Mouse (Mus musculus): ENCODE results near the gene Osbpl6. TPM values are rescaled to one million over a fixed set of nuclear protein-coding genes. Genes with fewer than 3 reads are reported as not detected.
"Not testable (repeated sequence)": the region's sequence is repeated elsewhere in the genome, so short reads cannot be mapped to it uniquely, and the experiment has no call there.

Gene Osbpl6
- polyA plus RNA-seq, 2 experiments, result 8.9 to 11.5 TPM

DNA sequence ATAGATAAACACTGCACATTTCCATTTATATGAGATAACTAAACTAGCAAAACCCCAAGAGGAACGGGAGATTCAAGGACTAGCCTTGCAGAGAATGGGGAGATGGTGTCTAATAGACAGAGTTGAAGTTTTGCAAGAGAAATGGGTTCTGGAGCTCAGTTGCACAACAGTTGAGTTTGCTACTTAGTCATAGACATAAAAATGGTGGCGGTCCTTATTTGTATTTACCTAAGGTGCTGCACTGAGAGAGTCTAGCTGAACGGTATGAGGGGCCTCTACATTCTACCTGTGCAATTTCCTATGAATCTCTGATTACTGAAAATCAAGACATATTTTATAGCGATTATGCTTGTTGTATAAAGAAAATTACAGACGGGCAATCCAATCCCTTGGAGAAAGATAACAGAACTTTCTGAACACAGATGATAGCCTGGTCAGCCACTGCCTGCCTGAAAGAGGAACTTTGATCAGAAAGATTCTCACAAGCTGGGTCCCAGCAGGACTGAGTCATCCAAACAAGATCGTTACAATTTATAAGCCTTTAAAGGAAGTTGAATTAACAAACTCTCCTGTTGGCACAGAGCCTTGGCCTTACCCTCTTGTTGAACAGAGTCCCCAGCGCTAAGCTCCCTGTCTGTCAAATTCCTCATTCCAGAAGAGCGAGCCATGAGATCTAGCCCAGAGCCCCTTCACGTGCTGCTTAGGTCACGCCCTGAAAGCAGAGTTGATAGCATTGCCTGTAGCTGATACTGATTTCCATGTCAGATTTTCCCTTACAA is 204.2 kb downstream of the Osbpl6 start:
- Histone ChIP-seq H3K27me3 (ENCODE audit: control insufficient read depth, insufficient read depth, low read length) (no peaks in the 10 kb centered on the region), H3K4me3 (replicated peaks; ENCODE audit: low read length) (no peak overlapping the region), H3K4me1 (ENCODE audit: control insufficient read depth, insufficient read depth, low read length) (no peaks in the 10 kb centered on the region), H3K9ac (ENCODE audit: low read depth, low read length, severe bottlenecking) (no peak overlapping the region), H3K36me3 (ENCODE audit: control insufficient read depth, insufficient read depth, low read length) (no peaks in the 10 kb centered on the region), H3K9me3 (ENCODE audit: control insufficient read depth, low read length) (no peaks in the 10 kb centered on the region), H3K27ac (replicated peaks; ENCODE audit: low read depth, low read length) (no peak overlapping the region), H3K4me2 (replicated peaks; ENCODE audit: low read depth, low read length, severe bottlenecking) (no peak overlapping the region)
- no peak for TF ChIP-seq POLR2A (IDR thresholded peaks at IDR 0.05; ENCODE audit: borderline replicate concordance, extremely low read depth, insufficient read depth, insufficient read length)
- no peak for DNase-seq (ENCODE audit: low spot score)
- ATAC-seq (ENCODE audit: low FRiP score, low read depth), result no peak
- 67% methylated on average over 10 of the region's 10 CpGs for WGBS

DNA sequence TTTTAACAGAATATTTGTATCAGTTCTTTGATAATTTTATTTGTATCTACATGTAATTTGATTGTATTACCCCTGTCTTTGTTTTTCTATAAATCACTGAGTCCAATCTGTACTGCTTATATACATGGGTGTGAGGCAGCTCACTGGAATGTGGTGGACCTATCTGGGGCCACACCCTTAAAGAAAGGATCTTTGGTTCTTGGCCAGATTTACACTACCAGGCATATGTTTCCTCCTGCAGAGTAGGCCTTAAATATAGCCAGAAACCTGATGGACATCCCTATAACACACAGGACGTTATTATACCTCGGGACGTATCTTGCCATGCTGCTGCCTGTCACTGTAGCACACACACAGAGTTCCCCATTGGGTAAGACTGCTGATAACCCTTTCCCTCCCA is 205.7 kb downstream of the Osbpl6 start:
- TF ChIP-seq POLR2A (IDR thresholded peaks at IDR 0.05; ENCODE audit: borderline replicate concordance, extremely low read depth, insufficient read depth, insufficient read length), result no peak
- no peaks in the 10 kb centered on the region for H3K27me3 ChIP-seq (ENCODE audit: control insufficient read depth, insufficient read depth, low read length)
- ATAC-seq (ENCODE audit: low FRiP score, low read depth) (no peak), DNase-seq (ENCODE audit: low spot score) (no peak)
- WGBS, result 82% methylated on average over 3 of the region's 3 CpGs
- H3K27ac ChIP-seq (replicated peaks; ENCODE audit: low read depth, low read length), result no peak overlapping the region
- H3K9me3 ChIP-seq (ENCODE audit: control insufficient read depth, low read length), result no peaks in the 10 kb centered on the region
- no peaks in the 10 kb centered on the region for H3K36me3 ChIP-seq (ENCODE audit: control insufficient read depth, insufficient read depth, low read length)
- H3K4me2 ChIP-seq (replicated peaks; ENCODE audit: low read depth, low read length, severe bottlenecking), result no peak overlapping the region
- H3K9ac ChIP-seq (ENCODE audit: low read depth, low read length, severe bottlenecking), result no peak overlapping the region
- no peaks in the 10 kb centered on the region for H3K4me1 ChIP-seq (ENCODE audit: control insufficient read depth, insufficient read depth, low read length)
- H3K4me3 ChIP-seq (replicated peaks; ENCODE audit: low read length), result no peak overlapping the region

DNA sequence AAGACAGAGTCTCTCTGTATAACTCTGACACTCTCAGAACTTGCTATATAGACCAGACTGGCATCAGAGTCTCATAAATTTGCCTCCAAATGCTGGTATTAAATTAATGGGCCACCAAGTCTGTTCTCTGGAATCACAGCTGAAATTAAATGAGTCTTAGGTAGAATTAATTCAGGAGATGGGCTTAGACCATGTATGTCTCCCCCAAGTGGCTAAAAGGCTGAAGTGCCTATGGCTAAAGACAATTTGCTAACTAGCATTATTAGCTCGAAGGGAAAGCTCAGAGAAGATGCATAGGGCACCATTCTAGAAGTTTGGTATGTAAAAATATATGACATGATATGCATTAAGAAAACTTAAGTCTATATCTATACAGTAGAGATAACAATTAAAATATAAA is 211.8 kb downstream of the Osbpl6 start:
- DNase-seq (ENCODE audit: low spot score), result peak; percentile 60
- TF ChIP-seq POLR2A (IDR thresholded peaks at IDR 0.05; ENCODE audit: borderline replicate concordance, extremely low read depth, insufficient read depth, insufficient read length), result no peak

DNA sequence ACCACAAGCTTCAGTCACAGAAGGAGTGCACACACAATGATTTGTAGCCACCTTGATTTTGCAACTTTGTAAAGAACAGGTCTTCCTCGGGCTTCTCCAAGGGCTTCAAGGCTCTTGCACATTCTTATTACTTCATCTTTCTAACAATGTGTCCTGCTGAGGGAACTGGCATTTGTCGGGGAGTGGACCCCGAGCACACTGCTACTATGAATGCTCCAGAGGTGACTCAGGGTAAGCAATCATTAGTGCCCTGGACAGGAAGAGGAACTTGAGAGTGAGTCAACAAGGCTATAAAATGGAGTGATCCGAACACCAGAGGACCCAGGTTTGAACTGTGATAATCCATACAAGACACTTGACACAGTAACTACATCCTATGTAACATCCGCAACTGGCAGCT is 213.9 kb downstream of the Osbpl6 start:
- no peak overlapping the region for H3K4me3 ChIP-seq (replicated peaks; ENCODE audit: low read length)
- DNase-seq (ENCODE audit: low spot score) (no peak), ATAC-seq (ENCODE audit: low FRiP score, low read depth) (no peak)
- H3K9me3 ChIP-seq (ENCODE audit: control insufficient read depth, low read length), result no peaks in the 10 kb centered on the region
- H3K27ac ChIP-seq (replicated peaks; ENCODE audit: low read depth, low read length), result no peak overlapping the region
- H3K27me3 ChIP-seq (ENCODE audit: control insufficient read depth, insufficient read depth, low read length), result no peaks in the 10 kb centered on the region
- no peak for TF ChIP-seq POLR2A (IDR thresholded peaks at IDR 0.05; ENCODE audit: borderline replicate concordance, extremely low read depth, insufficient read depth, insufficient read length)
- peaks cover 9% of the 10 kb centered on the region; the same call in 1 of the 2 replicates for H3K36me3 ChIP-seq (ENCODE audit: control insufficient read depth, insufficient read depth, low read length)
- H3K4me1 ChIP-seq (ENCODE audit: control insufficient read depth, insufficient read depth, low read length), result no peaks in the 10 kb centered on the region
- no peak overlapping the region for H3K9ac ChIP-seq (ENCODE audit: low read depth, low read length, severe bottlenecking)
- H3K4me2 ChIP-seq (replicated peaks; ENCODE audit: low read depth, low read length, severe bottlenecking), result no peak overlapping the region
- 76% methylated on average over 5 of the region's 5 CpGs for WGBS

More for the DNA sequence above, 211.8 kb downstream of the Osbpl6 start:
- WGBS, result 36% methylated on average over 1 of the region's 1 CpGs
- no peak for ATAC-seq (ENCODE audit: low FRiP score, low read depth)
- Histone ChIP-seq H3K27me3 (ENCODE audit: control insufficient read depth, insufficient read depth, low read length) (no peaks in the 10 kb centered on the region), H3K27ac (replicated peaks; ENCODE audit: low read depth, low read length) (no peak overlapping the region), H3K4me1 (ENCODE audit: control insufficient read depth, insufficient read depth, low read length) (no peaks in the 10 kb centered on the region), H3K36me3 (ENCODE audit: control insufficient read depth, insufficient read depth, low read length) (0 out of 2 replicates have a peak, but pooled peaks cover 2% of the 10 kb centered on the region), H3K4me2 (replicated peaks; ENCODE audit: low read depth, low read length, severe bottlenecking) (no peak overlapping the region), H3K9ac (ENCODE audit: low read depth, low read length, severe bottlenecking) (no peak overlapping the region), H3K4me3 (replicated peaks; ENCODE audit: low read length) (no peak overlapping the region), H3K9me3 (ENCODE audit: control insufficient read depth, low read length) (no peaks in the 10 kb centered on the region)

- H3K27me3 ChIP-seq (ENCODE audit: control insufficient read depth, insufficient read depth, low read length), result no peaks in the 10 kb centered on the region
- no peak overlapping the region for H3K9ac ChIP-seq (ENCODE audit: low read depth, low read length, severe bottlenecking)
- no peak overlapping the region for H3K27ac ChIP-seq (replicated peaks; ENCODE audit: low read depth, low read length)
- no peak overlapping the region for H3K4me3 ChIP-seq (replicated peaks; ENCODE audit: low read length)
- no peak for ATAC-seq (ENCODE audit: low FRiP score, low read depth)
- no peak overlapping the region for H3K4me2 ChIP-seq (replicated peaks; ENCODE audit: low read depth, low read length, severe bottlenecking)
- H3K36me3 ChIP-seq (ENCODE audit: control insufficient read depth, insufficient read depth, low read length), result peaks cover 17% of the 10 kb centered on the region
- WGBS, result 69% methylated on average over 1 of the region's 1 CpGs
- TF ChIP-seq POLR2A (IDR thresholded peaks at IDR 0.05; ENCODE audit: borderline replicate concordance, extremely low read depth, insufficient read depth, insufficient read length), result no peak
- no peaks in the 10 kb centered on the region for H3K9me3 ChIP-seq (ENCODE audit: control insufficient read depth, low read length)
- DNase-seq (ENCODE audit: low spot score), result no peak
- no peaks in the 10 kb centered on the region for H3K4me1 ChIP-seq (ENCODE audit: control insufficient read depth, insufficient read depth, low read length)
Observed at GRCm38 (mm10) chr2:76621724-76622123, 215.4 kb downstream of the Osbpl6 start.

GRCm38 (mm10) chr2:76622316-76622715 is 216.0 kb downstream of the Osbpl6 start:
- not testable (repeated sequence) for ATAC-seq (ENCODE audit: low FRiP score, low read depth); H3K9me3 ChIP-seq (ENCODE audit: control insufficient read depth, low read length); H3K27ac ChIP-seq (replicated peaks; ENCODE audit: low read depth, low read length); H3K4me2 ChIP-seq (replicated peaks; ENCODE audit: low read depth, low read length, severe bottlenecking); H3K27me3 ChIP-seq (ENCODE audit: control insufficient read depth, insufficient read depth, low read length); H3K9ac ChIP-seq (ENCODE audit: low read depth, low read length, severe bottlenecking); H3K4me3 ChIP-seq (replicated peaks; ENCODE audit: low read length); DNase-seq (ENCODE audit: low spot score); H3K4me1 ChIP-seq (ENCODE audit: control insufficient read depth, insufficient read depth, low read length)
- H3K36me3 ChIP-seq (ENCODE audit: control insufficient read depth, insufficient read depth, low read length), result peaks cover 23% of the 10 kb centered on the region
- 84% methylated on average over 2 of the region's 2 CpGs for WGBS

Data from limb, embryonic 14.5 days (tissue).